Mouse (Mus musculus) ES-Bruce4 (cell line): ENCODE measurements at regions not wholly inside any gene's neighbourhood (a gene's known extent, or its start where the extent isn't known, plus 50 kb on each side); places are given as distances from the start of the nearest gene placed in this dataset.

ENCODE experiments used
- H3K27ac ChIP-seq: 2 replicates; pipeline ENCODE4 v1.5.1; 2012; ENCODE audit warnings: low read length, inconsistent platforms; ENCODE audit not compliant: insufficient read depth
- H3K27me3 ChIP-seq: 2 replicates; pipeline ENCODE4 v1.6.1; 2012; ENCODE audit warnings: mild to moderate bottlenecking, low read length, inconsistent platforms; ENCODE audit not compliant: control insufficient read depth, poor library complexity, insufficient read depth, severe bottlenecking
- H3K36me3 ChIP-seq: 2 replicates; pipeline ENCODE4 v1.6.1; 2012; ENCODE audit warnings: inconsistent platforms, mild to moderate bottlenecking, low read length, moderate library complexity; ENCODE audit not compliant: control insufficient read depth, poor library complexity, insufficient read depth, severe bottlenecking
- H3K4me1 ChIP-seq: one replicate; pipeline ENCODE4 v1.8.1; 2011; ENCODE audit warnings: low read length; ENCODE audit not compliant: control insufficient read depth, insufficient read depth
- H3K4me3 ChIP-seq: 2 replicates; pipeline ENCODE4 v1.5.1; 2011; ENCODE audit warnings: low read depth, mild to moderate bottlenecking, low read length
- H3K9ac ChIP-seq: 2 replicates; pipeline ENCODE4 v1.6.1; 2012; ENCODE audit warnings: low read depth, mild to moderate bottlenecking, inconsistent platforms; ENCODE audit not compliant: poor library complexity, severe bottlenecking
- H3K9me3 ChIP-seq: replicated peaks from 2 replicates; pipeline ENCODE4 v1.6.1; 2012; ENCODE audit warnings: mild to moderate bottlenecking, low read length, inconsistent platforms; ENCODE audit not compliant: control insufficient read depth, poor library complexity, insufficient read depth, severe bottlenecking
- CTCF ChIP-seq: IDR thresholded peaks from one replicate; pipeline ENCODE4 v1.8.1; 2011; ENCODE audit warnings: low read depth, low read length
- EP300 ChIP-seq: IDR thresholded peaks from 2 replicates; pipeline ENCODE4 v1.6.1; 2011; ENCODE audit warnings: low read depth, low read length; ENCODE audit not compliant: insufficient read depth
- POLR2A ChIP-seq: IDR thresholded peaks from one replicate; pipeline ENCODE4 v1.8.1; 2011; ENCODE audit warnings: low read length; ENCODE audit not compliant: insufficient read depth

DNA sequence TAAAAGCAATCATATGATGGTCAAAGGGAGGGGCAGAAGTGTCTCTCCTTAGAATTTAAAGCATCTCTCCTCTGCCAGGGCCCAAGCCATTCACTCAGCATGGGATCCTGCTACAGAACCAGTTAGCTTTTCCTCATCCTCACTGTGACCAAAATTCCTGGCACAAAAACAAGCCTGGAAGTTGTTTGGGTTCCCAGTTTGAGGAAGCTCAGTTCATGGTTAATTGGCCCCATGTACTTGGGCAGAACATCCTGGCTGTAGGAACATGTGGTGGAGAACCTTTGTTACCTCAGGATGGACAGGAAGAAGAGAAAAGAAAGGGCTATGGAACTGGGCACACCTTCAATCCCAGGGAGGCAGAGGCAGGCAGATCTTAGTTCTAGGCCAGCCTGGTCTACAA is 52.4 kb upstream of the Mfge8 start:
- no peaks in the 10 kb centered on the region for H3K27me3 ChIP-seq

DNA sequence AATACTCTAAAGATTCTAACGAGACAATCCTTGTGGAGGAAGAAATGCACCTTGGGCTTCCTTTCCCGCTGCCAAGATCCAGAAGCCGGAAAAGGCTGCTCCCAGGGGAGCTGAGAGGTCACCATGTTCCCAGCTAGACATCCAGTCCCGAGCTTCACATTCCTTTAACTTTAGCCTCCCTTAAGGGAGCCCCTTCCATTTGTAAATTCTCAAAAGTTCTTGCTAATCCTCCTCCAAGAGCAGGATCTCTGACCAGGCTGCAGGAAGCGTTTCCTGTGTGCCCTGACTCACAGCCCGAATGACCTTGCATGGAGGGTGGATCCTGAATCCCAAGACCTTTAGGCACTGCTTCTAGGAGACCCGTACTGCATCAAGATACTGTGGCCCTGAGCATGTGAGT is 53.5 kb upstream of the Mfge8 start:
- H3K9me3 ChIP-seq, result no peaks in the 10 kb centered on the region
- H3K27ac ChIP-seq, result no peak overlapping the region
- H3K27me3 ChIP-seq, result no peaks in the 10 kb centered on the region
- H3K36me3 ChIP-seq, result no peaks in the 10 kb centered on the region
- no peak overlapping the region for H3K4me3 ChIP-seq
- peaks cover 10% of the 10 kb centered on the region for H3K4me1 ChIP-seq
- H3K9ac ChIP-seq, result no peak overlapping the region
- TF ChIP-seq EP300 (no peak), CTCF (no peak), POLR2A (no peak)

More for the DNA sequence above, 52.4 kb upstream of the Mfge8 start:
- no peak overlapping the region for H3K27ac ChIP-seq
- no peak overlapping the region for H3K4me3 ChIP-seq
- no peak overlapping the region for H3K9ac ChIP-seq
- H3K9me3 ChIP-seq, result no peaks in the 10 kb centered on the region
- no peak for TF ChIP-seq CTCF
- no peak for TF ChIP-seq EP300
- TF ChIP-seq POLR2A, result no peak
- H3K36me3 ChIP-seq, result no peaks in the 10 kb centered on the region
- H3K4me1 ChIP-seq, result peaks cover 10% of the 10 kb centered on the region

DNA sequence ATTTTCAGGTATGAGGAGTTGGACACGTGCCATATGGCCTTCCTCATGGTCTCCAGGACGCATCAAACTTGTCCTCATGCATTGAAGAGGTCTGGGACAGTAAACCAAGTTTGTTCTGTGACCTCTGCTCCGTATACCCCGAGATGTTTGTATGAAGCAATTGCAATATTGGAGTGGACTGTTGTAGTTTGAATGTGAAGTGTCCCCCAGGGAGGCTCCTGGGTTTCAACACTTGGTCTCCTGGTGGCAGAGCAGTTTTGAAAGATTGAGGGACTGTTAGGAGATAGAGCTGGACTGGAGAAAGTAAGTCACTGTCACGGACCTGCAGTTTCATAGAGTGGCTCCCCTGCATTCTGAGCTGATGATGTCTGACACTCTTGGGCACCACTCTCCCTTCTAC is 54.6 kb upstream of the Mfge8 start:
- H3K27me3 ChIP-seq, result no peaks in the 10 kb centered on the region
- no peak overlapping the region for H3K4me3 ChIP-seq
- no peak overlapping the region for H3K9ac ChIP-seq
- no peak overlapping the region for H3K27ac ChIP-seq
- no peaks in the 10 kb centered on the region for H3K36me3 ChIP-seq
- no peaks in the 10 kb centered on the region for H3K9me3 ChIP-seq
- peaks cover 12% of the 10 kb centered on the region for H3K4me1 ChIP-seq
- TF ChIP-seq CTCF, result no peak
- no peak for TF ChIP-seq POLR2A
- no peak for TF ChIP-seq EP300

DNA sequence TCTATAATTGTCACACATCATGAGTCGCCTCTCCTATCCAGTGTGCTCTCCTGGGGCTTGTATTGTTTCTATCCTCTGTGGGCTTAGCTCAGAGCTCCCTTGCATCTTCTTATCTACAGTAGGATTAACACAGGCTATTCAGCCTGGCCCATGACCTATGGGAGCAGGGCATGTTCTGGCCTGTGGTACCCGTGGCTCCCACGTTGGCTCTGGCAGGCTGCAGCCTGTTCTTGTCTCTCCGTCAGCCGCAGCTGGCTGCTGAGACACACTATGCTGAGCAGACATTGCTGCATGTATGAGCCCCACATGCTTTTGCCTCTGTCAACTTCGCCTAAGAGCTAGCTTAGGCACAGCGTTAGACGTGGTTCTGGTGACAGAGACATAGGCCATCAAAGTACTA is 58.3 kb upstream of the Mfge8 start:
- H3K9ac ChIP-seq, result no peak overlapping the region
- H3K9me3 ChIP-seq, result no peaks in the 10 kb centered on the region
- no peak overlapping the region for H3K4me3 ChIP-seq
- H3K27me3 ChIP-seq, result no peaks in the 10 kb centered on the region
- H3K27ac ChIP-seq, result no peak overlapping the region
- TF ChIP-seq CTCF (no peak), EP300 (no peak), POLR2A (no peak)
- H3K36me3 ChIP-seq, result no peaks in the 10 kb centered on the region
- H3K4me1 ChIP-seq, result peaks cover 16% of the 10 kb centered on the region

DNA sequence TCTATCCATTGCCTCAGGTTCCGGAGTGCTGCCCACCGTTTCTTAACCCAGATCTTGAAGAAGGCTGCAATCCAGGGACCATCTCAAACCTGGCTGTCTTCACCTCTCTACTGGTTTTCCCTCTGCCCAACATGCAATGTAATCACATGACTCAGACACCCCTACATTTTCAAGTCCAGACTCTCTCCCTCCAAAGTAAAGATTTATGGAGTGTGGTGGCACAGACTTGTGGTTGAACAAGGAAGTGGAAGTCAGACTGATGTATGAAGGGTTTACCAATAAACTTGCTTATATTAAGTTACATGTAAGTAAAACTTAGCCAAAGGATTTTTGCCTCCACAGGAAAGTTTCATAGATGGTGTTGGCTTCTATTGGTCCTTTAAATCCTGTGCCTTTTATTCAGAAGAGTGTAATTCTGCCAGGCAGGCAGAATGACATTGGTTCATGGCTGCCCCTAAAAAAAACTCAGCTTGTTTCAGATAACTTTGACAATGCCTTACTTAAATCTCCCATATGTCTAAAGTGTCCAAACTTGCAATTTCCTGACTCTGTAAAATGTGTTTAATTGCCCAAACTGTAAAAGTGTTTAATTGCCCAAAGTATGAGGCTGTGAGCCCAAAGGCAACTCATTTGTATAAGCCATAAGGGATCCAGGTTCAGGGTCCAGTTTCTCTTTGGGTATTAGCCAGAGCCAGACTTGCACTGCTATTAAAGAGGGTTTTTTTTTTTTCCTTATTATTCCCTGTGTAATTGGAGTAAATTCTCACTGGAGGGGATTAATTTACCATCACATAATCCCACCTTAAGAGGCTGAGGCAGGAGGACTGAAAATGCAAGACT is 61.7 kb upstream of the Mfge8 start:
- Histone ChIP-seq H3K27me3 (no peaks in the 10 kb centered on the region), H3K27ac (peak overlapping the region; percentile 97), H3K9me3 (peaks cover 5% of the 10 kb centered on the region), H3K9ac (peak overlapping the region; percentile 48), H3K4me1 (peaks cover 11% of the 10 kb centered on the region), H3K36me3 (no peaks in the 10 kb centered on the region), H3K4me3 (no peak overlapping the region)
- TF ChIP-seq POLR2A (no peak), CTCF (no peak), EP300 (no peak)

DNA sequence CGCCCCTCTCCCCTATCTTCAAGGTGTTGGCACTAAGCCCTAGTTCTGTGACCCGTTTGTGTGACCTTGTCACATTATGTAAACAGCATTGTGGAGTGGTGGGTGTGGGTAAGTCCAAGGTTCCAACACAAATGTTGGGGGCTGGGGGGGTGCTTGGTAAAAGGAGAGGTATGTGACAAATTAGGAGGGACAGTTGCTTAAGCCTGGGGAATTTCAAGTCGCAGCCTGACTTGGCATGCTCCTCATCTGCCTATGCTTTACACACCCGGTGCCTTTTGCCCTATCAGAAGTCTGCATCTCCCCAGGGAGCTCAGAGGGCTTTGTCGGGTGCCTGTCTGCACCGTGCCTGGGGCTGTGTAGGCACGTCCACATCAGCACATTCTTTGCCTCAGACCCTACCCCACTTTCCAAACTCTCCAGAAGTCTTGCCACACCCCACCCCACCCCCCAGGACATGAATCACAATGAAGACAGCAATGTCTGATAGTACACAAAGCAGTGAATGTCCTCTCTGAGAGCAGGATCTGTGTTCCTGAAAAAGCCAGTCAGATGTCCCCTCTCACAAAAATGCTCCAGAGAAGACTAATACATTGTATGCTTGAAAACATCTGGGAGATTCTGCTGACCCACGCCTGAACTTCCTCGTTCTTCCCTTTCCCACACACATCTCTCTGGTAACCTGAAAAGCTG is 61.6 kb upstream of the Abhd2 start:
- Histone ChIP-seq H3K27ac (peak overlapping the region; percentile 97), H3K27me3 (no peaks in the 10 kb centered on the region), H3K4me3 (no peak overlapping the region), H3K9me3 (peaks cover 12% of the 10 kb centered on the region), H3K36me3 (no peaks in the 10 kb centered on the region), H3K9ac (peak overlapping the region; percentile 48), H3K4me1 (peaks cover 9% of the 10 kb centered on the region)
- no peak for TF ChIP-seq POLR2A
- peak; percentile 99 for TF ChIP-seq EP300
- no peak for TF ChIP-seq CTCF
